Mouse (Mus musculus) forebrain, embryonic 11.5 days (tissue): ENCODE measurements around the gene Afmid. TPM values are rescaled to one million over a fixed set of nuclear protein-coding genes. Genes with fewer than 3 reads are reported as not detected.

Source experiments
- ATAC-seq: fragments of 200-750 bp; cut with Nextera tagmentation; replicated peaks from 2 replicates; pipeline ENCODE4 v1.8.0; 2017; ENCODE audit warnings: moderate TSS enrichment; ENCODE audit not compliant: low FRiP score
- DNase-seq: peaks from one replicate; pipeline ENCODE4 v3.0.0-alpha.2; 2017; ENCODE audit warnings: low spot score
- H3K27ac ChIP-seq: fragments of 300-500 bp; sonication (generic); 2 replicates; pipeline ENCODE4 v1.5.1; 2014; ENCODE audit warnings: low read depth, low read length
- H3K27me3 ChIP-seq: fragments of 300-500 bp; sonication (generic); 2 replicates; pipeline ENCODE4 v1.6.1; 2014; ENCODE audit warnings: mild to moderate bottlenecking, low read length, mixed read lengths; ENCODE audit not compliant: control insufficient read depth, insufficient read depth
- H3K36me3 ChIP-seq: fragments of 300-500 bp; sonication (generic); 2 replicates; pipeline ENCODE4 v1.6.1; 2014; ENCODE audit warnings: mild to moderate bottlenecking, low read length, moderate library complexity, mixed read lengths; ENCODE audit not compliant: control insufficient read depth, insufficient read depth
- H3K4me1 ChIP-seq: fragments of 300-500 bp; sonication (generic); replicated peaks from 2 replicates; pipeline ENCODE4 v1.6.1; 2014; ENCODE audit warnings: low read length, mixed read lengths; ENCODE audit not compliant: control insufficient read depth, insufficient read depth
- H3K4me2 ChIP-seq: fragments of 300-500 bp; sonication (generic); 2 replicates; pipeline ENCODE4 v1.6.1; 2014; ENCODE audit warnings: low read depth, mild to moderate bottlenecking, low read length, moderate library complexity, mixed read lengths; ENCODE audit not compliant: severe bottlenecking
- H3K4me3 ChIP-seq: fragments of 300-500 bp; sonication (generic); 2 replicates; pipeline ENCODE4 v1.5.1; 2014; ENCODE audit warnings: low read depth, low read length
- H3K9ac ChIP-seq: fragments of 300-500 bp; sonication (generic); 2 replicates; pipeline ENCODE4 v1.6.1; 2014; ENCODE audit warnings: low read length
- H3K9me3 ChIP-seq: fragments of 300-500 bp; sonication (generic); 2 replicates; pipeline ENCODE4 v1.6.1; 2016; ENCODE audit warnings: low read length, mixed read lengths; ENCODE audit not compliant: control insufficient read depth
- WGBS: fragments of 180-500 bp; shearing (Covaris S2); extraction: QIAGEN DNeasy Blood & Tissue Kit; methylation state at CpG from one replicate; pipeline ENCODE4 v1.1.7; 2014; 5-methylcytosine and 5-hydroxymethylcytosine counted together
- polyA plus RNA-seq: library from polyadenylated mRNA; unstranded; fragments of >200 nt; fragmentation: Nextera tagmentation; extraction: Ambion mirVana; gene quantifications from 2 replicates; pipeline ENCODE4 v1.2.1, GENCODE M21; 2014

Gene Afmid
- polyA plus RNA-seq, 1 experiment from 2014 or later, result 6.0 TPM

DNA sequence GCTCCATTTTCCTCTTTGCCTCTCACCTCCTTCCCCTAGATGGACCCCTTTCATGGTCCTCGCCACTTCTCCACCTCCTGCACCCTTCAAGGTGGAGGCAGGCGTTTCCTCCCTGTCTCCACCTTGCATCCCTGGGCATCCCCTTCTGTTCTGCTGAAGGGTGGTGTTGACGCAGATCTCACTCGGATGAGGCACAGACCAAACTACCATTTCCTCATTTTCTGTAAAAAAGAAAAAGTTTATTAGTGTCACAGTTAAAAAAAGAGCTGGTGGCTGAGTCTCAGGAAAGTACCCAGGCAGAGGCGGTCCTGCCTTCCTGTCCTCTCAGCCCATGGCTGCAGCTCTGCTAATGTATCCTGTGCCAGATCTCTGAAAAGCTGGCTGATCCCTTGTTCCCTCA is 26.6 kb upstream of the Afmid start:
- 74% methylated on average over 5 of the region's 5 CpGs for WGBS
- Histone ChIP-seq H3K36me3 (no peaks in the 10 kb centered on the region), H3K9ac (no peak overlapping the region), H3K4me2 (no peak overlapping the region), H3K4me3 (no peak overlapping the region), H3K27ac (no peak overlapping the region), H3K4me1 (no peaks in the 10 kb centered on the region), H3K9me3 (no peaks in the 10 kb centered on the region), H3K27me3 (no peaks in the 10 kb centered on the region)
- DNase-seq, result no peak
- ATAC-seq, result no peak

DNA sequence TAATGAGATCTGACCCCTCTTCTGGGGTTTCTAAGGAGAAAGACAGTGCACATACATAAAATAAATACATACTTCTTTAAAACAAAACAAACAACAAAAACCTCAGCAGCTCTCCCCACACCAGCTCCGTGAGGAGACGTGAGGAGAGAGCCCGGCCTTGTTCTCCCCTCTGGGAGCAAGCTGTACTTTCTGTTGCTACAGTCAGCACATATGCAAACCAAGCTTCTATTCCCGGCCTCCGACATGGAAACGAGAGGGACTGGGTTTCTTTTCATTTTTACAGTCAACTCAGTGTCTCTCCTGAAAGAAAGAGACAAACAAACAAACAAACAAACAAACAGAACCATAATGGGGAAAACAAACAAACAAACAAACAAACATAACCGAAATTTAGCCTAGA is 25.7 kb upstream of the Afmid start:
- Histone ChIP-seq H3K4me1 (no peaks in the 10 kb centered on the region), H3K36me3 (no peaks in the 10 kb centered on the region), H3K27me3 (no peaks in the 10 kb centered on the region), H3K27ac (no peak overlapping the region), H3K9ac (no peak overlapping the region), H3K9me3 (no peaks in the 10 kb centered on the region), H3K4me3 (no peak overlapping the region), H3K4me2 (no peak overlapping the region)
- DNase-seq (no peak), ATAC-seq (no peak)
- WGBS, result 88% methylated on average over 7 of the region's 7 CpGs

DNA sequence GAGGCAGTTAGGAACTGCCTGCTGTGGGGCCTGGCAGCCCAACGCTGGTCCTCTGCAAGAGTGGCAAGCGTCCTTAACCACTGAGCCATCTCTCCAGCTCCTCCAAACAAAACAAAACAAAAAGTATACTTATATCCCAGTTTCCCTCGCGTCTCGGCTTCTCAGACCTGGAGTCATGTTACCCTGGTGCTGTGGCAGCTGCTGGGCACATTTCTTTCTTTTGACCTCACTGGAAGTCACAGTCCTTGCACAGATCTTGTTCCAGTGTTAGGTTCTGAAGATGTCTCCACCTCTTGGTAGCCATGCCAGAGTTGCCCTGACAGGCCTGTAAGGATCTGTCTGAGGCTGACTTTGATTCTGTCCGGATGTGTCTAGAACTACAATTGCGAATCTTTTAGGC is 24.1 kb upstream of the Afmid start:
- WGBS, result 78% methylated on average over 7 of the region's 7 CpGs

DNA sequence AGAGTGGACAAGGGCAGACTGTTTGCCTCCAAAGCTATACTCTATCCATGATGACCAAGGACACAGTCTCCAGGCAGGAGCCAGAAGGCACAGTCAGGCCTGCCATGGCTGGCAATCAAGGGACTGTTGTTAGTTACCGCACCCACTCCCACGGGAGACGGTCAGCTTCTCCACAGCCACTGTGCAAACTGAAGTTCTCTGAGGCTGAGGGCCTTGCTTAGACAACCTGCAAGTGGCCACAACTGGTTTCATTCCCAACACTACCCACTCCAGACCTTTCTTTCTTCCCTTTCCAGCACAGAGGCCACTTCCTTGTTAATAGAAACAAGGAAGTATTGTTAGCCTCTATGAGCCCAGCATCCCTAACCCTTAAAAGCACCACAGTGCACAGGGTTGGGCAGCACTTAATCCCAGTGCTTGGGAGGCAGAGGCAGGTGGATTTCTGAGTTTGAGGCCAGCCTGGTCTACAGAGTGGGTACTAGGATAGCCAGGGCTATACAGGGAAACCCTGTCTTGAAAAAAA is 22.5 kb upstream of the Afmid start:
- Histone ChIP-seq H3K9ac (no peak overlapping the region), H3K27ac (no peak overlapping the region), H3K9me3 (no peaks in the 10 kb centered on the region), H3K27me3 (no peaks in the 10 kb centered on the region), H3K4me2 (no peak overlapping the region), H3K4me3 (no peak overlapping the region), H3K4me1 (no peaks in the 10 kb centered on the region), H3K36me3 (no peaks in the 10 kb centered on the region)
- ATAC-seq (no peak), DNase-seq (no peak)
- 99% methylated on average over 3 of the region's 3 CpGs for WGBS

More for the DNA sequence above, 24.1 kb upstream of the Afmid start:
- Histone ChIP-seq H3K4me2 (no peak overlapping the region), H3K4me3 (no peak overlapping the region), H3K4me1 (no peaks in the 10 kb centered on the region), H3K9me3 (no peaks in the 10 kb centered on the region), H3K27me3 (no peaks in the 10 kb centered on the region), H3K9ac (no peak overlapping the region), H3K36me3 (no peaks in the 10 kb centered on the region), H3K27ac (no peak overlapping the region)
- ATAC-seq (no peak), DNase-seq (no peak)

DNA sequence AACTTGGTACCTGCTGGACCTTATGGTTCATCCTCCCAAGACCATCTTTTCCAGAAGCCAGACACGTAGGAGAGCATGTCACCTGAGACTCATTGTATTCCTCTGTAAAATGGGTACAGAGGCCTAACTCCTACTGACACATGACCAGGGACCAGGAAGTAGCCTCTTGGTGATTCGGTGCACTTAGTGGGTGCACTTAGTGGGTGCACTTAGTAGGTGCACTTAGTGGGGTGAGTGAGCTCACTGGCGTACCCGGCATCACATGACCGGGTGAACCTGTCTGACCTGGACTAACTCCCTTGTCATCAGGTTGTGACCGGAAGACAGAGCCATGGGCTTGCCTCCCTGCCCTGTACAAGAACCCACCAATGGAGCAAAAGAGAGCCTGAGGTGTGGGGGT is 18.9 kb upstream of the Afmid start:
- ATAC-seq, result no peak
- WGBS, result 95% methylated on average over 6 of the region's 6 CpGs
- H3K36me3 ChIP-seq, result no peaks in the 10 kb centered on the region
- no peaks in the 10 kb centered on the region for H3K9me3 ChIP-seq
- H3K27me3 ChIP-seq, result no peaks in the 10 kb centered on the region
- H3K4me2 ChIP-seq, result no peak overlapping the region
- peaks cover 14% of the 10 kb centered on the region for H3K4me1 ChIP-seq
- H3K4me3 ChIP-seq, result no peak overlapping the region
- H3K9ac ChIP-seq, result no peak overlapping the region
- H3K27ac ChIP-seq, result no peak overlapping the region
- DNase-seq, result no peak

DNA sequence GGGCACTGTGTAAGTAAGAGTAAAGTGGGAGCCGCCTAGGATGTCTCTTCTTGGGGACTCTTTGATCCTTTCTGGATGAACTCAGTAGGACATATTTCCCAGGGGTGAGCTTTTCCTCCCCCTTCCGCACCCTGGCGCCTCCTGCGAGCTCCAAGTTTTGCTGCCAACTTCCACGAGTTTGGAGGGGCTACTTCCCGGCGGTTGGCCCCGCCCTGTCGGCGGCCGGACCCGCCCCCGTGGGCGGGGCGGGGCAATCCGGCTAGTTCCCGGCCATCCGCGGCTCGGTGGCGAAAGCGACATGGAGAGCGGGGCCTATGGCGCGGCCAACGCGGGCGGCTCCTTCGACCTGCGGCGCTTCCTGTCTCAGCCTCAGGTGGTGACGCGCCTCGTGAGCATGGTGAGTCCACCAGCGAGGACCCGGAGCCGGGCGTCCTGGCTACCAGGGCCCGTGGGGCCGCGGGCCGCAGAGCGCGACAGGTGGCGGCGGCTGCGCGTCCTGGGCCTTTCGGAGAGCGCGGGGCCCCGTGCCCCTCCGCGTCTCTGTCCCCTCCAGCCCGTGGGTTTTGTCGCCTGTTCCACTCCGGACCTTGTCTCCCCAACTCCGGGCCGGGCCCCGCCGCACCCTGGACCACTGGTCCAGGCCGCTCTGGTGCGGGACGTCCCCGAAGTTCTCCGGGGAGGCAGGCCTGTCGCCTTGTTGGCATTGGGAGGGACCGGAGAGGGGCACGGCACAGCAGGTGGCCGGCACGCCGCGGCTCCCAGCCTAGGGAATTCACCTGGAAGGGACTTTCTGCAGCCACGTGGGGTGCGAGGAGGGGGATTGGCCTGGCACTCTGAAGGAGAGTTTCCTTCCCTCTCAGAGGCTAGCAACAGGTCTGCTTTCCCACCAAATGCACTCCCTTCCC is 16.1 kb upstream of the Afmid start, which contains the start of the genes Gm20708 and Syngr2:
Gm20708 (plus strand) TSS at position 262 of the 905 bp plus-strand sequence.
Syngr2 (plus strand) TSS at position 262 of the 905 bp plus-strand sequence.
- Histone ChIP-seq H3K27ac (no peak within 1 kb of the TSS), H3K36me3 (no peaks in the 10 kb centered on the region; the same call in 1 of the 2 replicates), H3K27me3 (no peaks in the 10 kb centered on the region), H3K9ac (peak within 1 kb of the TSS; percentile 58), H3K9me3 (no peaks in the 10 kb centered on the region), H3K4me1 (peaks cover 14% of the 10 kb centered on the region), H3K4me2 (peak within 1 kb of the TSS; percentile 96), H3K4me3 (peak within 1 kb of the TSS; percentile 67)
- WGBS, result under 1% methylated on average over 75 of the region's 75 CpGs
- ATAC-seq (peak; percentile 74), DNase-seq (peak; percentile 88)

DNA sequence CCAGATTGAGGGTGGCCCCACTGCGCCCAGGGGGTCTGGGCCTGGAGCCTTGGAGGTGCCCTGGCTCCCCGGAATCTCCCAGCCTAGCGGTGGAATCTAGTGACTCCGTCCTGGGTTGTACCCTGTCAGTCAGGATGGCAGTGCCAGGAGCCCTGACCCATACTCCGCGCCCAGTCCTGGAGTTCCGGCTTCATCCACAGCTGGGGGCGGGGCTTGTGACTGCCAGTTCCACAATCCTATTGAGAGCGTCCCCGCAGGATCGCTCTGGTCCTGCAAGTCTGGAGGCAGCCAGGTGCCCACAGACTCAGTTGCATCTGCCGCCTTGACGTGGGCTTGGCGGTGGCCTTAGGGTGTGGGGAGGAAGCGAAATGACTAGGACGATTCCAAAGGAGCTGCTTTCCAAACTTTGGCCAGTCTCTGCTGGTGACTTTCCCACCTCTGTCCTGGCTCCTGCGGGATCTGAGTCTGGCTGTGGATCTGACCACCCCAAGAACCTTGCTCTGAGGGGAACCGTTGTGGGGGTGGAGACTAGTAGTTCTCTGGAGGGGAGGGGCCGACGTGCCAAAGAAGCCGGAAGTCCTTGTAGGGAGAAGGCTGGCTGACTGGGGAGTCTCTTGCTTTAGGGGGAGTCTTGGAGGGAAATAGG is 15.2 kb upstream of the Afmid start:
- H3K27ac ChIP-seq, result no peak overlapping the region

DNA sequence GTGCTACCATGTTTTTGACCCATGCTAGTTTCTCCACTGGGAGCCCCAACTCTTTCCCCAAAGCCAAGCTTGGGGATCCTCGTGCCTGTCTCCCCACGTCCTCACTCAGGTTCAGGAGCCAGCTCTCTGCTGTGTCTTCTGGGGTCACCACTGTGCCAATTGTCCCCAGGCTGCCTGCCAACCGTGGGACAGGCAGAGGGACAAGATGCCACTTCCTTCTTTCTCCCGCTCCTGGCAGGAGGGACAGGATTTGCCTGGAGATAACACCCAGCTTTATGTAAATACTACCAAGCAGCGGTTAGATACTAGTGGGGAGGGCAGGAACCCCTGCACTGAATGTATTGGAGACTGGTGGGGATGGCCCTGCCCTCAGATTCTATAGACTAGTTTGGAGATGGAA is 11.9 kb upstream of the Afmid start:
- peaks cover 14% of the 10 kb centered on the region for H3K4me1 ChIP-seq
- no peak overlapping the region for H3K4me3 ChIP-seq
- no peaks in the 10 kb centered on the region for H3K9me3 ChIP-seq
- no peak overlapping the region for H3K9ac ChIP-seq
- ATAC-seq (no peak), DNase-seq (no peak)
- WGBS, result 85% methylated on average over 5 of the region's 5 CpGs
- H3K27ac ChIP-seq, result no peak overlapping the region
- peaks cover 2% of the 10 kb centered on the region; the same call in 1 of the 2 replicates for H3K36me3 ChIP-seq
- H3K27me3 ChIP-seq, result no peaks in the 10 kb centered on the region
- no peak overlapping the region for H3K4me2 ChIP-seq

More for the DNA sequence above, 15.2 kb upstream of the Afmid start:
- DNase-seq (peak; percentile 92), ATAC-seq (peak; percentile 85)
- Histone ChIP-seq H3K4me2 (peak overlapping the region; percentile 96), H3K27me3 (no peaks in the 10 kb centered on the region), H3K9ac (peak overlapping the region; percentile 58), H3K4me3 (peak overlapping the region; percentile 67), H3K36me3 (peaks cover 2% of the 10 kb centered on the region; the same call in 1 of the 2 replicates), H3K9me3 (no peaks in the 10 kb centered on the region), H3K4me1 (peaks cover 14% of the 10 kb centered on the region)
- WGBS, result 1% methylated on average over 21 of the region's 21 CpGs
